In the genomic region with DNA sequence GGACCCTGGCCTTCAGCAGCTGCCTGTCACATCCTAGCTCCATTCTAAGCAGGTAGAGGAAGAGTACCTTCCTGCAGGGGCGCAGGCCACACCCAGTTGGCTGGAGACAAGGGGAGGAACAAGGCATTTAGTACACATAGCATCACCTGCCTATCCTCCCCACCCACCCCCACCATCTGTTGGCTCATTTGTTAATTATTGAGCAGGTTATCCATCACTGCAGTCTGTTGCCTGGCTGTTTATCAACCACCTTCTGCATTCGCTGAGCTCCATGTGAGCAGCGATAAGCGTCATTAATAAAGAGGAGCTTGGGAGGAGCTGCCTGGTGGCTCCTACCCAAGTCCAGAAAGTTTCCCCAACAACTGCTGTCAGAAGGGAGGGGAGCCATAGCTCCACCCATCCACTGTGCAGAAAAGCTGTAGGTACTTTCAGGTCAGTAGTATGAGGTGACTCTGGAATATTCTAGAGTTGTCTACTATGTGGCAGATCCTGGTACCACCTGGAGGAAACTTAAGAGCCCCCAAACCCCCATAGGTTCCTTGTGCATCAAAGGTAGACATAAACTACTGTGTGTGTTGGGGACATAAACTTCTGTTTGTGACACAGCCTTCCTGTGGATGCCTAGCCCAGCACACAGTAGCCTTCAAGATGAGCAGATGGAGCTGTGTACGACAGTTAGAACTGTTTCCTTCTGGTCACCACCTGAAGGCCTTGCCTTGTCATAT, we compare ENCODE assay signal across 14 mouse cellular contexts.
DNase-seq lines count a peak whose midpoint lies in the region; ATAC-seq and TF ChIP-seq lines count a peak whose summit lies in the region.
"Had no signal": no experiment of that assay in that cellular context is flagged by ENCODE, and none has a peak within 500 bp of the region (broad histone marks: within the 10 kb centered on the region; RNA-seq: fewer than 3 reads in every experiment).

No protein-coding gene starts in this region.

- ATAC-seq in stomach, embryonic 14.5 days (ENCODE audit: insufficient number of reproducible peaks, insufficient read depth, low FRiP score, low read depth), result peak; percentile 47; the same call in 1 of the 2 replicates
- ATAC-seq in stomach, postnatal 0 days (ENCODE audit: low FRiP score, low TSS enrichment), result no peak
- ATAC-seq in kidney, postnatal 0 days (replicated peaks; ENCODE audit: low FRiP score, low read depth), result peak; percentile 35
- ATAC-seq in liver, postnatal 0 days, result peak; percentile 90
- no peak for ATAC-seq in hindbrain, embryonic 12.5 days (ENCODE audit: low FRiP score)

- no peak overlapping the region for H3K4me3 ChIP-seq in stomach, embryonic 14.5 days (ENCODE audit: low read depth, low read length)
- H3K4me3 ChIP-seq in stomach, postnatal 0 days (ENCODE audit: low read depth, low read length), result no peak overlapping the region
- no peak overlapping the region for H3K4me3 ChIP-seq in kidney, postnatal 0 days (replicated peaks; ENCODE audit: low read depth, low read length)
- H3K4me3 ChIP-seq in liver, postnatal 0 days (ENCODE audit: low read depth, low read length), result no peak overlapping the region
- no peak overlapping the region for H3K4me3 ChIP-seq in hindbrain, embryonic 12.5 days
- H3K4me3 ChIP-seq: embryonic facial prominence, embryonic 13.5 days; myocyte had no signal

- no peaks in the 10 kb centered on the region for H3K36me3 ChIP-seq in stomach, embryonic 14.5 days (ENCODE audit: control insufficient read depth, insufficient read depth, low read length)
- H3K36me3 ChIP-seq in stomach, postnatal 0 days (ENCODE audit: control insufficient read depth, insufficient read depth, low read length), result no peaks in the 10 kb centered on the region
- no peaks in the 10 kb centered on the region for H3K36me3 ChIP-seq in kidney, postnatal 0 days (ENCODE audit: insufficient read depth, low read length)
- no peaks in the 10 kb centered on the region for H3K36me3 ChIP-seq in liver, postnatal 0 days (replicated peaks; ENCODE audit: insufficient read depth, low read length)
- no peaks in the 10 kb centered on the region for H3K36me3 ChIP-seq in hindbrain, embryonic 12.5 days

- H3K27me3 ChIP-seq in stomach, embryonic 14.5 days (ENCODE audit: control insufficient read depth, insufficient read depth, low read length), result no peaks in the 10 kb centered on the region
- H3K27me3 ChIP-seq in stomach, postnatal 0 days (ENCODE audit: control insufficient read depth, insufficient read depth, low read length), result no peaks in the 10 kb centered on the region
- H3K27me3 ChIP-seq in kidney, postnatal 0 days (ENCODE audit: insufficient read depth, low read length), result no peaks in the 10 kb centered on the region
- no peaks in the 10 kb centered on the region for H3K27me3 ChIP-seq in liver, postnatal 0 days (ENCODE audit: insufficient read depth, low read length)
- H3K27me3 ChIP-seq in hindbrain, embryonic 12.5 days, result no peaks in the 10 kb centered on the region
- H3K27me3 ChIP-seq: embryonic facial prominence, embryonic 13.5 days had no signal

- TF ChIP-seq EP300 in stomach, postnatal 0 days (optimal IDR thresholded peaks at IDR 0.05), result no peak
- peak; percentile 96 for TF ChIP-seq EP300 in liver, postnatal 0 days (IDR thresholded peaks at IDR 0.05; ENCODE audit: low read depth)

- WGBS in stomach, embryonic 14.5 days, result 75% methylated on average over 5 of the region's 5 CpGs
- 56% methylated on average over 5 of the region's 5 CpGs for WGBS in stomach, postnatal 0 days
- WGBS in kidney, postnatal 0 days, result 80% methylated on average over 5 of the region's 5 CpGs
- WGBS in liver, postnatal 0 days (ENCODE audit: insufficient replicate concordance), result 64% methylated on average over 5 of the region's 5 CpGs
- WGBS in hindbrain, embryonic 12.5 days, result 94% methylated on average over 5 of the region's 5 CpGs

- H3K4me2 ChIP-seq in stomach, embryonic 14.5 days (replicated peaks; ENCODE audit: low read depth, low read length), result no peak overlapping the region
- no peak overlapping the region for H3K4me2 ChIP-seq in stomach, postnatal 0 days (replicated peaks; ENCODE audit: low read depth)
- no peak overlapping the region for H3K4me2 ChIP-seq in kidney, postnatal 0 days (ENCODE audit: low read length)
- H3K4me2 ChIP-seq in liver, postnatal 0 days (ENCODE audit: low read depth, low read length), result peak overlapping the region; percentile 40
- no peak overlapping the region for H3K4me2 ChIP-seq in hindbrain, embryonic 12.5 days (replicated peaks)
- H3K4me2 ChIP-seq: embryonic facial prominence, embryonic 13.5 days had no signal

- no peak for TF ChIP-seq CTCF in stomach, postnatal 0 days (IDR thresholded peaks at IDR 0.05; ENCODE audit: low read depth)
- TF ChIP-seq CTCF in kidney, postnatal 0 days (IDR thresholded peaks at IDR 0.05; ENCODE audit: low read depth), result no peak
- TF ChIP-seq CTCF in liver, postnatal 0 days (IDR thresholded peaks at IDR 0.05; ENCODE audit: low read depth), result no peak

- no peak for DNase-seq in stomach, postnatal 0 days (ENCODE audit: low spot score)
- no peak for DNase-seq in kidney, postnatal 0 days (ENCODE audit: low spot score)
- DNase-seq in liver, postnatal 0 days, result peak; percentile 56
- DNase-seq in lung, postnatal 14 days, result no peak
- no peak for DNase-seq in layer of hippocampus, adult 11-12 months (ENCODE audit: low spot score)
- DNase-seq in adrenal gland, adult 2 months, result no peak
- DNase-seq: cerebellum, adult 18-20 months; heart, postnatal 10 days; left cerebral cortex, postnatal 4 days; lung, postnatal 36 days had no signal

- H3K9me3 ChIP-seq in stomach, embryonic 14.5 days (ENCODE audit: control insufficient read depth, low read depth, low read length), result no peaks in the 10 kb centered on the region
- no peaks in the 10 kb centered on the region for H3K9me3 ChIP-seq in stomach, postnatal 0 days (ENCODE audit: control insufficient read depth, low read length)
- H3K9me3 ChIP-seq in kidney, postnatal 0 days (replicated peaks; ENCODE audit: low read length), result no peaks in the 10 kb centered on the region
- H3K9me3 ChIP-seq in liver, postnatal 0 days (ENCODE audit: low read length), result no peaks in the 10 kb centered on the region
- H3K9me3 ChIP-seq in hindbrain, embryonic 12.5 days (replicated peaks), result no peaks in the 10 kb centered on the region
- H3K9me3 ChIP-seq: embryonic facial prominence, embryonic 13.5 days had no signal

- no peak overlapping the region for H3K9ac ChIP-seq in stomach, embryonic 14.5 days (replicated peaks; ENCODE audit: low read depth, low read length)
- H3K9ac ChIP-seq in stomach, postnatal 0 days (ENCODE audit: low read length), result no peak overlapping the region
- no peak overlapping the region for H3K9ac ChIP-seq in kidney, postnatal 0 days (ENCODE audit: low read depth, low read length)
- no peak overlapping the region; the same call in 1 of the 2 replicates for H3K9ac ChIP-seq in liver, postnatal 0 days (replicated peaks)
- H3K9ac ChIP-seq in hindbrain, embryonic 12.5 days, result no peak overlapping the region
- H3K9ac ChIP-seq: embryonic facial prominence, embryonic 13.5 days had no signal

- no peaks in the 10 kb centered on the region for H3K4me1 ChIP-seq in stomach, embryonic 14.5 days (ENCODE audit: control insufficient read depth, insufficient read depth, low read length)
- no peaks in the 10 kb centered on the region for H3K4me1 ChIP-seq in stomach, postnatal 0 days (replicated peaks; ENCODE audit: control insufficient read depth, insufficient read depth)
- H3K4me1 ChIP-seq in kidney, postnatal 0 days (replicated peaks; ENCODE audit: insufficient read depth, low read length), result peaks cover 2% of the 10 kb centered on the region; the same call in 1 of the 2 replicates
- peaks cover 14% of the 10 kb centered on the region for H3K4me1 ChIP-seq in liver, postnatal 0 days (ENCODE audit: insufficient read depth)
- no peaks in the 10 kb centered on the region; the same call in 1 of the 2 replicates for H3K4me1 ChIP-seq in hindbrain, embryonic 12.5 days

- no peak overlapping the region for H3K27ac ChIP-seq in stomach, embryonic 14.5 days (ENCODE audit: low read length)
- H3K27ac ChIP-seq in stomach, postnatal 0 days (replicated peaks), result no peak overlapping the region
- H3K27ac ChIP-seq in kidney, postnatal 0 days, result no peak overlapping the region
- peak overlapping the region; percentile 76 for H3K27ac ChIP-seq in liver, postnatal 0 days (ENCODE audit: low read depth)
- no peak overlapping the region for H3K27ac ChIP-seq in hindbrain, embryonic 12.5 days
- H3K27ac ChIP-seq: embryonic facial prominence, embryonic 13.5 days had no signal

Comparison
In these comparisons a context has a peak if more than half of its experiments do, and no peak if none do; other contexts are left out.
1. ATAC-seq: peak in stomach, embryonic 14.5 days (single experiment), kidney, postnatal 0 days (single experiment) and liver, postnatal 0 days (single experiment); none in stomach, postnatal 0 days (single experiment) and hindbrain, embryonic 12.5 days (single experiment).